Mouse (Mus musculus): ENCODE results near the gene Rpl9. TPM values are rescaled to one million over a fixed set of nuclear protein-coding genes. Genes with fewer than 3 reads are reported as not detected.

Rpl9 gene
- 1,968 to 2,272 TPM (median 2,213 TPM) in 4 replicates for total RNA-seq (2023)

GRCm38 (mm10) chr5:65390648-65391644, at the start of gene Rpl9, which contains the start of gene Lias:
TSS of gene Rpl9 (minus strand) at chr5:65391444.
TSS of gene Lias (plus strand) at chr5:65391497.

GRCm38 (mm10) chr5:65435806-65436561, 44.7 kb upstream of the Rpl9 start, which contains the start of gene Ugdh:
TSS of gene Ugdh (minus strand) at chr5:65435949.

GRCm38 (mm10) chr5:65348168-65348567, 43.1 kb downstream of the Rpl9 start, which contains the start of gene Klb:
TSS of gene Klb (plus strand) at chr5:65348314.

Other genes with a start within 250 kb of the Rpl9 start
- 1.3 to 2.3 TPM (median 1.9 TPM) in 4 replicates for gene Wdr19, start 191.7 kb downstream of the Rpl9 start, total RNA-seq (2023)
- 79.2 to 93.3 TPM (median 87.3 TPM) in 4 replicates for gene Rfc1, start 55.8 kb downstream of the Rpl9 start, total RNA-seq (2023)
- gene Klb, start 43.1 kb downstream of the Rpl9 start, total RNA-seq (2023) = not detected in 4 replicates
- gene Lias, start 53 bp upstream of the Rpl9 start, total RNA-seq (2023) = 33.9 to 37.2 TPM (median 35.8 TPM) in 4 replicates
- 20.2 to 27.4 TPM (median 22.3 TPM) in 4 replicates for gene Ugdh, start 44.5 kb upstream of the Rpl9 start, total RNA-seq (2023)
- gene Gm43552, start 101.4 kb upstream of the Rpl9 start, total RNA-seq (2023) = 8.2 TPM in 1 of 4 replicates, not detected in the others
- gene Smim14, start 145.7 kb upstream of the Rpl9 start, total RNA-seq (2023) = 354 to 405 TPM (median 379 TPM) in 4 replicates
- 68.0 to 71.4 TPM (median 68.6 TPM) in 4 replicates for gene Ube2k, start 145.8 kb upstream of the Rpl9 start, total RNA-seq (2023)

Data from B cell, adult 62 days (primary cell).